Mouse (Mus musculus) neural tube, embryonic 11.5 days (tissue): Measurements from ENCODE around the gene Kcnma1. TPM values are rescaled to one million over a fixed set of nuclear protein-coding genes. Genes with fewer than 3 reads are reported as not detected.

ENCODE experiments used
- ATAC-seq: fragments of 200-750 bp; cut with Nextera tagmentation; 2 replicates; pipeline ENCODE4 v1.8.0; 2017; ENCODE audit warnings: moderate number of reproducible peaks, mild to moderate bottlenecking, moderate TSS enrichment, moderate library complexity; ENCODE audit not compliant: insufficient read depth, low FRiP score, low TSS enrichment
- DNase-seq: peaks from one replicate; pipeline ENCODE4 v3.0.0-alpha.2; 2015; ENCODE audit warnings: low spot score
- H3K27ac ChIP-seq: fragments of 300-500 bp; sonication (generic); 2 replicates; pipeline ENCODE4 v1.5.1; 2014; ENCODE audit warnings: low read depth, mild to moderate bottlenecking, low read length
- H3K27me3 ChIP-seq: fragments of 300-500 bp; sonication (generic); 2 replicates; pipeline ENCODE4 v1.6.1; 2014; ENCODE audit warnings: mild to moderate bottlenecking, low read length, mixed read lengths; ENCODE audit not compliant: control insufficient read depth, insufficient read depth
- H3K36me3 ChIP-seq: fragments of 300-500 bp; sonication (generic); 2 replicates; pipeline ENCODE4 v1.6.1; 2014; ENCODE audit warnings: mild to moderate bottlenecking, low read length, moderate library complexity, mixed read lengths; ENCODE audit not compliant: control insufficient read depth, insufficient read depth
- H3K4me1 ChIP-seq: fragments of 300-500 bp; sonication (generic); 2 replicates; pipeline ENCODE4 v1.6.1; 2014; ENCODE audit warnings: low read length, mixed read lengths; ENCODE audit not compliant: control insufficient read depth, insufficient read depth
- H3K4me2 ChIP-seq: fragments of 300-500 bp; sonication (generic); 2 replicates; pipeline ENCODE4 v1.6.1; 2014; ENCODE audit warnings: low read depth, mild to moderate bottlenecking, moderate library complexity
- H3K4me3 ChIP-seq: fragments of 300-500 bp; sonication (generic); 2 replicates; pipeline ENCODE4 v1.5.1; 2014; ENCODE audit warnings: low read depth, low read length
- H3K9ac ChIP-seq: fragments of 300-500 bp; sonication (generic); 2 replicates; pipeline ENCODE4 v1.6.1; 2014; ENCODE audit warnings: mild to moderate bottlenecking, low read length
- H3K9me3 ChIP-seq: fragments of 300-500 bp; sonication (generic); 2 replicates; pipeline ENCODE4 v1.6.1; 2016; ENCODE audit warnings: low read length; ENCODE audit not compliant: control insufficient read depth
- WGBS: fragments of 180-500 bp; shearing (Covaris S2); extraction: QIAGEN DNeasy Blood & Tissue Kit; methylation state at CpG from one replicate; pipeline ENCODE4 v1.1.7; 2014; 5-methylcytosine and 5-hydroxymethylcytosine counted together
- polyA plus RNA-seq: library from polyadenylated mRNA; unstranded; fragments of >200 nt; fragmentation: Nextera tagmentation; extraction: Ambion mirVana; gene quantifications from 2 replicates; pipeline ENCODE4 v1.2.1, GENCODE M21; 2014

Kcnma1 gene
- polyA plus RNA-seq: 2.5 and 2.7 TPM in 2 replicates

DNA sequence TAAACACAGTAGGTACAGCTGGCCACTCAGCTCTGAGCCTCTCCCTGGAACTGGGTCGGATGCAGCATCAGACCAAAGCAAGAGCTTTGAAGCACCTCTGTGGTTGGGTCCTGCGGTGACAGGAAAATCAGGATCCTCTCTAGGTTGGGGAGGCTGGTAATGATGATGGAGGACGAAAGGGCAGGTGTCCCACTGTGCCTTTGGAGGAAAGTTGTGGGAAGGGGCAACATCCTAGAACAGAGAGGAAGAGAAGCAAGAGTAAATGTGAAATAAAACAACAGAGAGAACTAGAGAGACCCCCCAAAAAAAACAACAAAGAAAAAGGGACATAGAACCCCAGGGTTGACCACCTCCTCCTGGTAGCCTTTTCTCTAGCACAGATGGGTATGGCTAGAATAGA lies at the start of gene Kcnma1:
Kcnma1 (minus strand) TSS at position 101 of the 400 bp plus-strand sequence.
- no peaks in the 10 kb centered on the region for H3K36me3 ChIP-seq
- H3K27ac ChIP-seq: no peak within 1 kb of the TSS
- H3K4me3 ChIP-seq: no peak within 1 kb of the TSS
- no peak within 1 kb of the TSS for H3K4me2 ChIP-seq
- H3K27me3 ChIP-seq: no peaks in the 10 kb centered on the region
- ATAC-seq: no peak
- whole genome bisulfite sequencing: 70% methylated on average over 3 of the region's 3 CpGs
- no peaks in the 10 kb centered on the region for H3K9me3 ChIP-seq
- H3K4me1 ChIP-seq: no peaks in the 10 kb centered on the region
- no peak within 1 kb of the TSS for H3K9ac ChIP-seq
- DNase-seq: no peak

DNA sequence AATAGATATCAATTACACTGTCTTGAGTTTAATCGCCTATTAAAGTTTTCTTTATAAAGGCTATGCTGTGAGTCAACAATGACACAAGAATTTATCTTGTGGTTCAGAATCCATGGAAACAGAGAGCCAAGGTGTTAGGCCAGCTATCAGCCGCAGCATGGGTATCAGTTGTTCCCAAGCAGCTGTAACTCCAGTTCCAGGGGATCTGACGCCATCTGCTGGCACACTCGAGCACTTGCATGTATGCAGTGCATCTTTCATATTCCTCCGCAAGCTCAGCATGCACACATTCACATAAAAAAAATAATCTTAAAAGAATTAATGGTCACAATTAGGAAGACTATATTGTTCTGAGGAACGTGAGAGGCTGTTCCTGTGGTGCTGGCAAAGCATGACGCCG lies 45.5 kb upstream of the Kcnma1 start:
- DNase-seq (peak; percentile 61), ATAC-seq (no peak)
- Histone ChIP-seq H3K4me3 (no peak overlapping the region), H3K9me3 (no peaks in the 10 kb centered on the region), H3K4me2 (no peak overlapping the region), H3K36me3 (no peaks in the 10 kb centered on the region), H3K9ac (no peak overlapping the region), H3K27ac (no peak overlapping the region), H3K27me3 (no peaks in the 10 kb centered on the region), H3K4me1 (no peaks in the 10 kb centered on the region)
- WGBS: 35% methylated on average over 8 of the region's 8 CpGs

DNA sequence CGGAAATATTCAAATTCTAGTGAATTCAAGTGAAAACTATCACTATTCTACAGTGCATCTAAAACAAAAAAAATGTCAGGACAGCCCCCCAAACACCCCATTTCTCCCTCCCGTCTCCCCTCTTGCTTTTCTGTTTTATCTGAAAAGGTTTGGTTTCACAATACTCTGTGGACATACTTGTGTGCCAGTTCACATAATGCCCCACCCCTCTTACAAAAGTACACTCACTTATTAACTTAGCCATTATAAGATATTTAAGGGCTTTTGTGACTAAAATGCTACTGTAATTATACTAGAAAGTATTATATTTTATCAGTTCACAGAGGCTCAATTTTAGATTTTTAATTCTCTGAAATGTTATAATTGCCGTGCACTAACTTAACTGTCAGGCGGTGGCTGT lies 45.0 kb upstream of the Kcnma1 start:
- H3K4me2 ChIP-seq: no peak overlapping the region
- no peak for ATAC-seq
- H3K27me3 ChIP-seq: no peaks in the 10 kb centered on the region
- H3K9ac ChIP-seq: no peak overlapping the region
- no peaks in the 10 kb centered on the region for H3K36me3 ChIP-seq
- H3K4me3 ChIP-seq: no peak overlapping the region
- H3K9me3 ChIP-seq: no peaks in the 10 kb centered on the region
- DNase-seq: no peak
- H3K27ac ChIP-seq: no peak overlapping the region
- WGBS: 86% methylated on average over 4 of the region's 4 CpGs
- H3K4me1 ChIP-seq: no peaks in the 10 kb centered on the region

DNA sequence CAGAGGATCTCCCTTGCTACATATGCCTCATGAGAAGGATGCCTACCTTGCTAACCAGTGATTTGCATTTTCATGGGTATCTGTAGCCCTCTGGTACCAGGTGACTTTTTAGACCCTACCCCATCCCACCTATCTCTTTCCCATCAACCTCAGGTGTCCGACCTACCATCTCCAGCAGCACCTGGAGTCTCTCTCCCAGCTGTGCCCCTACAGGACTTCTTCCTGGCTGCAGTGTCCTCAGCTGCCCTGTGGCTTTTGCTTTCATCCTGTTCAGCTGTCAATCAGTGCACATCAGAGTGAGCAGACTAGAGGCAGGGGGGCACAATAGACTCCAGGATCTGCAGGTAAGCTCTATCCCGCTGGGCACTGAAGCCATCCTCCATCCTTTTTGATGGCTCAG lies 37.5 kb upstream of the Kcnma1 start:
- Histone ChIP-seq H3K4me3 (no peak overlapping the region), H3K4me2 (no peak overlapping the region), H3K27ac (no peak overlapping the region), H3K36me3 (no peaks in the 10 kb centered on the region), H3K9ac (no peak overlapping the region), H3K4me1 (no peaks in the 10 kb centered on the region), H3K9me3 (no peaks in the 10 kb centered on the region), H3K27me3 (no peaks in the 10 kb centered on the region)
- ATAC-seq (no peak), DNase-seq (no peak)
- WGBS: 86% methylated on average over 2 of the region's 2 CpGs

DNA sequence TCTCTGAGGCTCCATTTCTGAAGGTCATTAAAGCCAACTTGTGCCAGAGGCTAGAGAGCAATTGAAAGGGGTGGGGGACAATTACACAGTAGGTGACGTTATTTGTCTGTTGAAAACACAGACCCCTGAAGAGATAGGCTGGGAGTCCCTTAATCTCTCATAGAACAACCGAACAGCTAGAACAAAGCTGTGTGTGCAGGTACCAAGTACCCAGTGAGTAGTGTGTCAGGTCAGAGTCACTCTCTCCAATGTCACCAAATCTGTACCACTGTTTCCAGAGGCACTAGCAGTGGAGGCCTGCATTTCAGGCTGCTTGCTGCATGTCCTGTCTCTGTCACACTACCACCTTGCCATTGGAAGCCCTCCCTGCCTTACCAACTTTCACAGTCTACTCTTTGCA lies 22.3 kb upstream of the Kcnma1 start:
- WGBS: 38% methylated on average over 2 of the region's 2 CpGs
- Histone ChIP-seq H3K4me3 (no peak overlapping the region), H3K27me3 (no peaks in the 10 kb centered on the region; the same call in 1 of the 2 replicates), H3K9me3 (no peaks in the 10 kb centered on the region), H3K36me3 (no peaks in the 10 kb centered on the region), H3K4me2 (no peak overlapping the region), H3K9ac (no peak overlapping the region), H3K4me1 (0 out of 2 replicates have a peak, but pooled peaks cover 3% of the 10 kb centered on the region), H3K27ac (no peak overlapping the region)
- no peak for DNase-seq
- no peak for ATAC-seq

DNA sequence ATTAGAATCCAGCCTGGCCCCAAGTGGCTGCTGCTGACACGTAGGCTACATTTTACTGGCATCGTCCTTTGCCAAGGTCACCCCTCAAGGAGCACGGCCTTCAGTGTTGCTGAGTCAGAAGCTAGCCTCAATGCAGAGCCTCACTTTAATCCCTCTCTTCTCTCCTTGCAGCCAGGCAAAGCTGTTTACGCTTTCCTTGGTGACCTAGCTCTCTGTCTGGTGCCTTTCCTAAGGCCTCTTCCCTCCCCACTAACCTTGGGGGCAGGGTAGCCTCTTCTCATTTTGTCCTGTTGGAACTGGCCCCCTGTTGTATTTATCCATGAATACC lies 21.9 kb upstream of the Kcnma1 start:
- no peak overlapping the region for H3K27ac ChIP-seq
- H3K4me1 ChIP-seq: 0 out of 2 replicates have a peak, but pooled peaks cover 3% of the 10 kb centered on the region
- H3K9me3 ChIP-seq: no peaks in the 10 kb centered on the region
- ATAC-seq (no peak), DNase-seq (no peak)
- H3K9ac ChIP-seq: no peak overlapping the region
- no peak overlapping the region for H3K4me2 ChIP-seq
- no peak overlapping the region for H3K4me3 ChIP-seq
- no peaks in the 10 kb centered on the region; the same call in 1 of the 2 replicates for H3K27me3 ChIP-seq
- no peaks in the 10 kb centered on the region for H3K36me3 ChIP-seq
- 67% methylated on average over 4 of the region's 4 CpGs for WGBS

DNA sequence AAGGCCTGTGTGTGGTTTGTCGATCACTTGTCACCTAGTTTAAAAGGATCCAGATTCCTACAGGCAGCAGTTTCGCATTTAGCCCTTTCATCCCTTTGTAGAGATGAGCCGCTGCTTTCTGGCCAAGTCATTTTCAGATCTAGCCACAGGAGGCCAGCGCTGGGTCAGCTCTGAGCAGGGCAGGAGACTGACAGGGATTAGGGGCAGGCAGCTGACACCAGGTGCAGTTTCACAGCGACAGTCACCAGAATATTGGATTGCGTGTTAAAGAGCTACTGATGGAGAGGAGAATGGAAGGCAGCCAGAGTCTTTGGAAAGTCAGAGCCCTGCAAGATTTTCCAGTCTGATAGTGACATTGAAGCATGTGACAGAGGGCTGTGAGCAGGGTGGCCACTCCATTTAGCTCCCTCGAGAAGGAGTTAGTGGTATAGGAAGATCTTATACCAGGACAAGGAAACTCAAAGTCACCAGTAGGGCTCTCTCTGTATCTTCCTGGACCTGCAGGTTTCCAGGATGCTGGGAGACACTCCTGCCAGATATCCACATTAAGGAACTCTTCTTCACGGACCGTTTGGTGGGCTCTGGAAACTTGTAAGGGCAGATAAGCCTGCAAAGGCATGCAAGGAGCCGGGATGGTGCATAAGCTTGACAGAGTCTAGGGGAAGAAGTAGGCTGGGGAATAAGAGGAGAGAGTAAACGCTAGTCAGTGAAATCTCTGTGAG lies 21.4 kb upstream of the Kcnma1 start:
- no peak overlapping the region for H3K4me2 ChIP-seq
- no peak overlapping the region for H3K27ac ChIP-seq
- no peak overlapping the region for H3K9ac ChIP-seq
- H3K4me1 ChIP-seq: 0 out of 2 replicates have a peak, but pooled peaks cover 3% of the 10 kb centered on the region
- no peak overlapping the region for H3K4me3 ChIP-seq
- no peaks in the 10 kb centered on the region for H3K36me3 ChIP-seq
- 30% methylated on average over 11 of the region's 11 CpGs for WGBS
- no peaks in the 10 kb centered on the region; the same call in 1 of the 2 replicates for H3K27me3 ChIP-seq
- ATAC-seq (no peak), DNase-seq (peak; percentile 22)
- no peaks in the 10 kb centered on the region for H3K9me3 ChIP-seq

DNA sequence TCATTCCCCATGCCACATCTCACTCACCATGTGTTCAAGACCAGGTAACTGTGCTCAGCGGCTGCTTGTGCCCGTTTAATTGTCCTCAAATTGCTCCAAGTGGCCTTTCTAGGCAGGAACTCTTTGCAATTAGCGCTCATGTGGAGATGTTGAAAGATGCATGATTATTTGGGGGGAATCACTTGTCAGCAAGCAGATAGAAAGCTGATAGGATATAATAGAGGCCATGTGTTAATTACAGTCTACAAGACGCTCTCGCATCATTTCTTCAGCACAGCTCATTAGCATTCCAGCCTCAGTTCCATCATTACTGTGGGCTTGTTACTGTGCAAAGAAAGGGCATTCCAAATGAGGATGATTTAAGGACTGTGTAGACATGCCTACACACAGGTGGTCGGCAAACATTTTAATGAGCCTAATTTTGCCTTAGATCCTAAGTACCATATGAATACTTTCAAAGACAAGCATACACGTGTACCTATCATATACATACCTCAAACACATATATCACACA lies 18.6 kb upstream of the Kcnma1 start:
- WGBS: 89% methylated on average over 7 of the region's 7 CpGs
- H3K4me3 ChIP-seq: no peak overlapping the region
- DNase-seq (no peak), ATAC-seq (no peak)
- H3K27me3 ChIP-seq: no peaks in the 10 kb centered on the region; the same call in 1 of the 2 replicates
- 0 out of 2 replicates have a peak, but pooled peaks cover 3% of the 10 kb centered on the region for H3K4me1 ChIP-seq
- H3K4me2 ChIP-seq: no peak overlapping the region
- no peak overlapping the region for H3K27ac ChIP-seq
- H3K9me3 ChIP-seq: no peaks in the 10 kb centered on the region
- H3K9ac ChIP-seq: no peak overlapping the region
- no peaks in the 10 kb centered on the region for H3K36me3 ChIP-seq

DNA sequence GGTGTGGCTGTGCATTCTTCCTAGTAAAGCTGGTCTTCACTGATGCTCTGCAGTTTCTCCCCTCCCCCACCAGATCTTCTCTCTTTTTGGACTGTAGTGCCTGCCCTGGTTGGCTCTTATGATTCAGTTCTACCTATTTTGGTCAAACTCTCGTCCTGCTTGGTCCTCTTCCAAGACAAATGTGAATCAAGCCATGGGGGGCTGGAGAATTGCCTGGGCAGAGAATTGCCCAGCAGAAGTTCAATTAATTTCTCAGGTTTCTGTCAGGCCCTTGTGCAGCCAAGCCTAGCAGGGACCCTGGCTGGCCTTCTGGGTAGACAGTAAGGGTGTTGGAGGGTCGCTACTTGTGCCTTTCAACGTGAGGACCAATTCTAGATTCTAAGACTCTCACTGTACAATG lies 17.9 kb upstream of the Kcnma1 start:
- Histone ChIP-seq H3K27me3 (no peaks in the 10 kb centered on the region; the same call in 1 of the 2 replicates), H3K9me3 (no peaks in the 10 kb centered on the region), H3K9ac (no peak overlapping the region), H3K4me2 (no peak overlapping the region), H3K27ac (no peak overlapping the region), H3K36me3 (no peaks in the 10 kb centered on the region), H3K4me3 (no peak overlapping the region), H3K4me1 (0 out of 2 replicates have a peak, but pooled peaks cover 3% of the 10 kb centered on the region)
- 68% methylated on average over 3 of the region's 3 CpGs for WGBS
- ATAC-seq: no peak
- DNase-seq: no peak
